Mouse (Mus musculus): ENCODE measurements at regions not wholly inside any gene's neighbourhood (a gene's known extent, or its start where the extent isn't known, plus 50 kb on each side); places are given as distances from the start of the nearest gene placed in this dataset.
A peak's percentile ranks its signal among the peaks of the same experiment; 100 is the strongest.

DNA sequence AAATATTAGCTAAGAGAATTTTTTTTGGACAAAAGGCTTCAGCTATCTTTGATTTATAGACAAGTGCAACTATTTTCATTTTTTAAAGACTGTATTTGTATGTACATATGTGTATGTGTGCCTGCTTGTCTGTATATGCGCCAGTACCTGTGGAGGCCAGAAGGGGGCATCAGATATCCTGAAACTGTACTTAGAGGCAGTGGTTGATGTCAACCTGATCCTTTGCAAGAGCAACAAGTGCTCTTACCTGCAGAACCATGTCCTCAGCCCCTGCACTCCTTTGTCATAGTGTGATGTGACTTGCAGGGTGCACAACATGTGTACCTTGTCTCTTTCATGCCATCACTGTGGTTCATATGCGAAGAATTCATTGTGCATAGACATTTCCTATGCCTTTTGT lies 379.5 kb downstream of the Bckdhb start:
- no peak overlapping the region for H3K4me2 ChIP-seq

GRCm38 (mm10) chr9:84318811-84319210 lies 393.9 kb downstream of the Bckdhb start:
- Histone ChIP-seq H3K27me3 (no peaks in the 10 kb centered on the region), H3K9ac (no peak overlapping the region), H3K36me3 (no peaks in the 10 kb centered on the region), H3K4me1 (no peaks in the 10 kb centered on the region), H3K27ac (no peak overlapping the region), H3K4me3 (replicated peaks) (no peak overlapping the region), H3K9me3 (replicated peaks) (no peaks in the 10 kb centered on the region), H3K4me2 (no peak overlapping the region)
- ATAC-seq (replicated peaks; ENCODE audit: low FRiP score), result no peak
- 81% methylated on average over 2 of the region's 2 CpGs for WGBS

More for the DNA sequence above, 379.5 kb downstream of the Bckdhb start:
- Histone ChIP-seq H3K36me3 (no peaks in the 10 kb centered on the region), H3K9me3 (replicated peaks) (no peaks in the 10 kb centered on the region), H3K27me3 (no peaks in the 10 kb centered on the region), H3K27ac (no peak overlapping the region), H3K4me3 (replicated peaks) (no peak overlapping the region), H3K4me1 (no peaks in the 10 kb centered on the region), H3K9ac (no peak overlapping the region)
- no peak for ATAC-seq (replicated peaks; ENCODE audit: low FRiP score)
- 92% methylated on average over 2 of the region's 2 CpGs for WGBS

DNA sequence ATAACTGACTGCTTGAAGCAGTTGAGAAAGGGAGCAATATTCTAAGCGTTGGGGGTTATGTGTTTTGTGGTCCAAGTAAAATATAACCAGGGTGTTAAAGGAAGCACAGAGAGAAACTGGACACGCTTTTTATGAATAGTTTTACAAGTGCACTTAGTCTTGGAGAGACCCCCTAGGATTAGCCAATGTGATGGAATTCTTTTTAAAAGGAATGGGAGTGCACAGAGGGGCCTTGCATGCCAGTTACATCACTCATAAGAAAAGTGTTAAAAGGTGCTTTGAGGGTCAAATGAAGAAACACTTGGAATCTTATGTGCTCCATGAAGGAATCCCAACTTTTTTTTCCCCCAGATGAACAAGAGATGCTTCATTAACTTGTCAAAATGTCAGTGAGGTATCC lies 394.4 kb downstream of the Bckdhb start:
- no peak for ATAC-seq (replicated peaks; ENCODE audit: low FRiP score)
- H3K4me3 ChIP-seq (replicated peaks), result no peak overlapping the region
- no peaks in the 10 kb centered on the region for H3K27me3 ChIP-seq
- 60% methylated on average over 2 of the region's 2 CpGs for WGBS
- no peaks in the 10 kb centered on the region for H3K4me1 ChIP-seq
- H3K4me2 ChIP-seq, result no peak overlapping the region
- no peak overlapping the region for H3K9ac ChIP-seq
- H3K36me3 ChIP-seq, result no peaks in the 10 kb centered on the region
- no peak overlapping the region for H3K27ac ChIP-seq
- H3K9me3 ChIP-seq (replicated peaks), result no peaks in the 10 kb centered on the region

DNA sequence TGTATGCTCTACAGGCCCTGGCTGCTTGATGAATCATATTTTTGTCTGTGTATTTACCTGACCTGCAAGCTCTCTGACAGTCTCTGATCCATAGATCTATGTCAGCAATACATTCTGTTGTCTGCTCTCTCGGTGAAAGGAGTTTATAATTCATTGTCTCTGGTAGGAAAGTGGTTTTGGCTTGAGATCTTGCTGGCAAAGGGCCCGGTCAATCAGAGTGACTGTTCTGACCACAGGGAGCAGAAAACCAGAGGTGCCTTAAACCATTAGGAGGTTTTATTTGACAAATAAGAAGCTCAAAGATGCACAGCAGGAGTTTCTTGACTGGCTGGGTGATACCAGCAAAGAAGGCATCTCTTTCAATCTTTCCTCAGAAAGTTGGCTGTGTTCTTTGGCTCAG lies 398.2 kb downstream of the Bckdhb start:
- H3K4me1 ChIP-seq, result no peaks in the 10 kb centered on the region
- H3K9ac ChIP-seq, result no peak overlapping the region
- no peak for ATAC-seq (replicated peaks; ENCODE audit: low FRiP score)
- H3K9me3 ChIP-seq (replicated peaks), result no peaks in the 10 kb centered on the region
- H3K36me3 ChIP-seq, result no peaks in the 10 kb centered on the region
- H3K4me3 ChIP-seq (replicated peaks), result no peak overlapping the region
- H3K27me3 ChIP-seq, result no peaks in the 10 kb centered on the region
- no peak overlapping the region for H3K27ac ChIP-seq
- 37% methylated on average over 2 of the region's 2 CpGs for WGBS
- H3K4me2 ChIP-seq, result no peak overlapping the region

DNA sequence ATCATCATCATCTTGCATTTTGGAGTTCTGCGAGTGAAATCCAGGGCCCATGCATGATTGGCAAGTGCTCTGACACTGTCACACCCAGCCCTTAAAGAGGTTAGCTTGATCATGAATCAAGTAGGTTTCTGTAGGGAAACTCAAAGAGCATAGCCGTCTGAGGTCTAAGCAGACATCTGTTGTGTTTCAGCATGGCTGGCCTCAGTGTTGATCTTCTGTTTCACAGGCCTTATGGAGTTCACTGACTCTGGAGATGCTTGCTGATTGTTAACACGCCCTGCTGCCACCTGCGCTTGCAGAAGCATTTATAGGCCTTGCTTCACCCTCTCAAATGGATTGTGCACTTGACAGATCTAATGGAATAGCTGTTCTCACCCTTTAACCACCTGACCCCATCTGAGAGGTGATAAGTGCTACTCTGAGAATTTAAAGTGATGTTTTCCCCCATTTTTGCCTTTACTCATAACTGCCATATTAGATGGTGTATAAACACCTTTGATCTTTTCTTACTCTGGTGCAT lies 406.2 kb downstream of the Bckdhb start:
- ATAC-seq (replicated peaks; ENCODE audit: low FRiP score), result no peak
- Histone ChIP-seq H3K4me3 (replicated peaks) (no peak overlapping the region), H3K27me3 (no peaks in the 10 kb centered on the region), H3K9me3 (replicated peaks) (no peaks in the 10 kb centered on the region), H3K9ac (no peak overlapping the region), H3K4me1 (no peaks in the 10 kb centered on the region), H3K36me3 (no peaks in the 10 kb centered on the region), H3K4me2 (no peak overlapping the region), H3K27ac (no peak overlapping the region)
- WGBS, result 53% methylated on average over 4 of the region's 4 CpGs

DNA sequence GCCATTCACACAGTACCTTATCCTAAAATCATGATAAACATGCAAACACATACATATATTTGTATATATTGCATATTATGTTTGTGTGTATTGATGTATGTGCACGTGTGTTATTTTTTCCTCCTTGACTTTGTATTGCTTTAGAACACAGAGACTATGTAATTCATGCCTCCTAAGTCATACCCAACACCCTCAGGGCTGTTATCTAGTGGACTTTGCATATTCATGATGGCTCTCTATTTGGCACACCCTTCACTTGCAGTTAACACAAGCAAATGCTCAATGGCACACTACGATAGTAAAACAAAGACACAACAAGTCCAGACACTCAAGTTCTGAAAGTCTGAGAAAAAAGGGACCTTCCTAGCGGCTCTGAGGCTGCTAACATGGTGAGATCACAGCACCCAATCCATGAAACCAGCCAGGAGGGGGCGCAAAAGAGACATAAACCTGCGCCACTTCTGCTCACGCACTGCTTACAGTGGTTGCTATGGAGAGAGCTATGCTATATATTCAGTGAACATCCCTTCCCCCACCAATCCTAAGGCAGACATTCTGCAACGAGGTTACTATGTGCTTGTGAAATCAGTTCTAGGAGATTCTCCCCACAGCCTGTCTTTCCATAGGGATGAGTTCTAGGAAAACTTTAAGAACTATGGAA lies 418.6 kb downstream of the Bckdhb start:
- no peaks in the 10 kb centered on the region for H3K36me3 ChIP-seq
- no peak overlapping the region for H3K27ac ChIP-seq
- WGBS, result 18% methylated on average over 7 of the region's 7 CpGs
- no peaks in the 10 kb centered on the region for H3K9me3 ChIP-seq (replicated peaks)
- peak; percentile 92 for ATAC-seq (replicated peaks; ENCODE audit: low FRiP score)
- H3K27me3 ChIP-seq, result no peaks in the 10 kb centered on the region
- H3K4me2 ChIP-seq, result no peak overlapping the region
- no peaks in the 10 kb centered on the region for H3K4me1 ChIP-seq
- H3K9ac ChIP-seq, result no peak overlapping the region
- H3K4me3 ChIP-seq (replicated peaks), result no peak overlapping the region

GRCm38 (mm10) chr9:84350223-84350622 lies 425.3 kb downstream of the Bckdhb start:
- no peak overlapping the region for H3K9ac ChIP-seq
- H3K27ac ChIP-seq, result no peak overlapping the region
- no peaks in the 10 kb centered on the region for H3K27me3 ChIP-seq
- no peak overlapping the region for H3K4me3 ChIP-seq (replicated peaks)
- 67% methylated on average over 2 of the region's 2 CpGs for WGBS
- H3K9me3 ChIP-seq (replicated peaks), result no peaks in the 10 kb centered on the region
- H3K36me3 ChIP-seq, result no peaks in the 10 kb centered on the region
- H3K4me2 ChIP-seq, result no peak overlapping the region
- H3K4me1 ChIP-seq, result no peaks in the 10 kb centered on the region
- no peak for ATAC-seq (replicated peaks; ENCODE audit: low FRiP score)

DNA sequence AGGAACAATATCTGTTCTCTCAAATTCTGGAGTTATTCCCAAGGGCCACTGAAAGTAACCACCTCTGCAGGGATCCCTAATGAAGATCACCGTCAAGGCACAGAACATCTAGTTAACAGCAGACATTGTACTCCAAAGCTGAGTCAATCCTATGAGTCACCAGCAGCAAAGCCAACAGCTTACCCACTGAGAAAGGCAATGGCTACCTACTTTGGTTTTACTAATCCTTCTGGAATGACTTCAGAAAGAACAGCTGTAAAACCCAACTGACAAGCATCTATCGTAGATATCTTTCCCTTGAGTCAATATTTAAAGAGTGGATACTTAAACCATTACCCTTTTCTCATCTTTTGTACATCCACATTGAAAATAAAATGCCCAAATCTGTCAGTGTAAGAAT lies 429.5 kb downstream of the Bckdhb start:
- Histone ChIP-seq H3K27ac (no peak overlapping the region), H3K27me3 (no peaks in the 10 kb centered on the region), H3K9me3 (replicated peaks) (no peaks in the 10 kb centered on the region), H3K4me2 (no peak overlapping the region), H3K9ac (no peak overlapping the region), H3K36me3 (no peaks in the 10 kb centered on the region), H3K4me3 (replicated peaks) (no peak overlapping the region), H3K4me1 (no peaks in the 10 kb centered on the region)
- WGBS, result 88% methylated on average over 2 of the region's 2 CpGs
- ATAC-seq (replicated peaks; ENCODE audit: low FRiP score), result no peak

DNA sequence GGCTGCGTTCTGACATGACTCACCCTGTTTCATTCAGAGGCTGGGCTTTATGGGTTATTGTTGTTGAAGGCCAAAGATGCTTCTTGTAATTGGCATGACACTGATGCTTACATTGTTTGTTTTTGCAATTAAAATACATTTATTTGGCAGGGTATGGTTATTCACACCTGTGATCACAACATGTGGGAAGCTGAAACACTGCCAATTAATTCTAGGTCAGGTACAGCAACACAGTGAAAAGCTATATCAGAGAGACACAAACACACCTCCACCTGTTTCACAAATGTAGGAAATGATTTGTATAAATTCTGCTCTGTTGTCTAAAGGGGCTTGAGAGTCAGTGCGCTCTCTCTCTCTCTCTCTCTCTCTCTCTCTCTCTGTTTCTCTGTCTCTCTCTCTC lies 431.2 kb downstream of the Bckdhb start:
- no peak for ATAC-seq (replicated peaks; ENCODE audit: low FRiP score)
- Histone ChIP-seq H3K36me3 (no peaks in the 10 kb centered on the region), H3K9me3 (replicated peaks) (no peaks in the 10 kb centered on the region), H3K27me3 (no peaks in the 10 kb centered on the region), H3K9ac (no peak overlapping the region), H3K4me1 (no peaks in the 10 kb centered on the region), H3K4me2 (no peak overlapping the region), H3K27ac (no peak overlapping the region), H3K4me3 (replicated peaks) (no peak overlapping the region)
- 90% methylated on average over 2 of the region's 2 CpGs for WGBS

DNA sequence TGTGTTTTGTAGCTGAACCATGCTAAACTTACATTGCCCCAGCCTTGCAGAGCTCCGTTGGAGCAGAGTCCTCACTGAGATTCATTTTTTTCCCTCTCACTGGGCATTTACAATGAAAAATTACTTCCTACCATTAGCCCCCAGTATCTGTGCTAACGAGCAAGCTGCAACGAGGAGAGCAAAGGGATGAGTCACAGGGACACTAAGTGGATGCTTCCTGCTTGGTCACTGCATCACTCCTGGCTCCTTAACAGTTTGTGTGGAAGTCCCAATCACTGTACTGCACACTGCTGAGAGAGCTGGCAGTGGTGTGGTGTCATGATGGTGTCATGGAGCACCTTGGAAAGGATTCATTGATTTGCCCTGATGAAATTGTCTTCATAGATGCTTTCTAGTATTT lies 434.9 kb downstream of the Bckdhb start:
- Histone ChIP-seq H3K4me3 (replicated peaks) (no peak overlapping the region), H3K4me2 (no peak overlapping the region), H3K27me3 (no peaks in the 10 kb centered on the region), H3K4me1 (no peaks in the 10 kb centered on the region), H3K27ac (no peak overlapping the region), H3K36me3 (no peaks in the 10 kb centered on the region), H3K9me3 (replicated peaks) (no peaks in the 10 kb centered on the region), H3K9ac (no peak overlapping the region)
- WGBS, result 54% methylated on average over 3 of the region's 3 CpGs
- 0 out of 2 replicates have a peak, but pooled peaks have one; percentile 33 for ATAC-seq (replicated peaks; ENCODE audit: low FRiP score)

DNA sequence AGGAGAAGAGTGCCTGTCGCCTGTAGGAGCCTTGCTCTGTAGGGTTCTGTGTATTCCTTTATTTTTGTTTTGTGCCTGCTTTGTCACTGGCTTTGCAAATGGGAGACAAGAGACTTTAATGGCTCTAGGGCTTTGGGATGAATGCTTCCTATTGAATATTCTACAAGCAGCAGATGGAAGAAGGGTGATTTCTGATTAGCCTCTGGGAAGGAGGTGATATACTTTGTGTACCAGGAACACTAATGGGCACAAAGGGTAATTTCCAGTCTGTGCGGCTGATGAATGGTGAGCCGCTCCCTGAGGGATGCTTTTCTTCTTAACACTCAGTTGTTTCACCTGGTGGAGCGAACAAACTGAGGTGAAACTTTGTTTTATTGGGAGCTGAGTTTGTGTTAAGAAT lies 435.5 kb downstream of the Bckdhb start:
- 76% methylated on average over 4 of the region's 4 CpGs for WGBS
- no peaks in the 10 kb centered on the region for H3K36me3 ChIP-seq
- no peak for ATAC-seq (replicated peaks; ENCODE audit: low FRiP score)

DNA sequence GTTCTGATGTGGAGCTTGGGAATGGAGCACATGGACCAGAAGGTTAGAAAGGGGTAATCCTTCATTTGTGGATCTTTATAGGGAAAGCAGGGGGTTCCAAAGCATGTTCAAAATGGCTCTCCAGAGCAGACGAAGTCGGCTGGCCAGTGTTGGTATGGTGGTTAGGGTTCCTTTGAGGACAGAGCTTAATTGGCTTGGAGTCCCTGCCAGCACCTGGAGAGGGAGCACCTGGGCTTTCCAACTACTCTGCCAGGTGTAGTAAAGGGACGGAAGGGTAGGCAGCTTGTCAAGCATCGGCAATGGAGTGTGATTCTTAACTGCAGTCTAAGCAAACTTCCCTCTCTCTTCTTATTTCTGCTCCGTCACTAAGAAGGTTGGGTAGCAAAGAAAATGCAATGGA lies 438.5 kb downstream of the Bckdhb start:
- H3K4me2 ChIP-seq, result no peak overlapping the region
- WGBS, result 89% methylated on average over 5 of the region's 5 CpGs

More for the DNA sequence above, 435.5 kb downstream of the Bckdhb start:
- no peak overlapping the region for H3K9ac ChIP-seq
- H3K4me2 ChIP-seq, result no peak overlapping the region
- no peak overlapping the region for H3K27ac ChIP-seq
- H3K27me3 ChIP-seq, result no peaks in the 10 kb centered on the region
- H3K4me3 ChIP-seq (replicated peaks), result no peak overlapping the region
- no peaks in the 10 kb centered on the region for H3K4me1 ChIP-seq
- H3K9me3 ChIP-seq (replicated peaks), result no peaks in the 10 kb centered on the region

GRCm38 (mm10) chr9:84369200-84369599 lies 444.3 kb downstream of the Bckdhb start:
- no peak overlapping the region for H3K27ac ChIP-seq
- H3K9me3 ChIP-seq (replicated peaks), result no peaks in the 10 kb centered on the region
- 47% methylated on average over 1 of the region's 1 CpGs for WGBS
- no peaks in the 10 kb centered on the region for H3K27me3 ChIP-seq
- ATAC-seq (replicated peaks; ENCODE audit: low FRiP score), result no peak
- H3K36me3 ChIP-seq, result no peaks in the 10 kb centered on the region
- H3K4me1 ChIP-seq, result no peaks in the 10 kb centered on the region
- H3K9ac ChIP-seq, result no peak overlapping the region
- H3K4me2 ChIP-seq, result no peak overlapping the region
- H3K4me3 ChIP-seq (replicated peaks), result no peak overlapping the region

More for the DNA sequence above, 438.5 kb downstream of the Bckdhb start:
- Histone ChIP-seq H3K9ac (no peak overlapping the region), H3K36me3 (no peaks in the 10 kb centered on the region), H3K27ac (no peak overlapping the region), H3K27me3 (no peaks in the 10 kb centered on the region), H3K4me3 (replicated peaks) (no peak overlapping the region), H3K4me1 (no peaks in the 10 kb centered on the region), H3K9me3 (replicated peaks) (no peaks in the 10 kb centered on the region)
- no peak for ATAC-seq (replicated peaks; ENCODE audit: low FRiP score)

Measured in kidney, embryonic 15.5 days (tissue).